ENCODE assay signal across 7 mouse cellular contexts in the genomic region with DNA sequence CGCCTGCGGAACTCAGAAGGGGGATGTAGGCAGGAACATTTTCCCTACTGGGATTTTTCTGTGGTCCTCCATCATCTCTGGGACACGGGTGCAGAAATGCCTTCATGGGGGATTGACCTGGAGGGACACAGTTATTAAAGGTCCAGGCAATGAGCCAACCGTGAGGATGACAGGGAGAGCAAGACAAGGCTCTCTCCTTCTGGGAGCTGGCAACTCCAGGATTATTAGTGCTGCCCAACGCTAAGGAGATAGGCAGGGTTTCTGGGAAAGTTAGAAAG. TPM values are rescaled to one million over a fixed set of nuclear protein-coding genes. Genes with fewer than 3 reads are reported as not detected.
A peak's percentile ranks its signal among the peaks of the same experiment; 100 is the strongest.
DNase-seq lines count a peak whose midpoint lies in the region; ATAC-seq and TF ChIP-seq lines count a peak whose summit lies in the region.

No protein-coding gene starts in this region.

- no peaks in the 10 kb centered on the region for H3K36me3 ChIP-seq in forebrain, embryonic 10.5 days (replicated peaks)
- H3K36me3 ChIP-seq in liver, embryonic 13.5 days: no peaks in the 10 kb centered on the region
- no peaks in the 10 kb centered on the region for H3K36me3 ChIP-seq in thymus, adult 2 months (ENCODE audit: control insufficient read depth, insufficient read depth, low read length)

- no peak for TF ChIP-seq CTCF in thymus, adult 2 months (IDR thresholded peaks at IDR 0.05; ENCODE audit: borderline replicate concordance, control insufficient read depth, extremely low read depth, insufficient read depth, low read length, poor library complexity)

- peaks cover 28% of the 10 kb centered on the region for H3K27me3 ChIP-seq in forebrain, embryonic 10.5 days (ENCODE audit: poor library complexity, severe bottlenecking)
- H3K27me3 ChIP-seq in liver, embryonic 13.5 days: peaks cover 87% of the 10 kb centered on the region
- peaks cover 20% of the 10 kb centered on the region; the same call in 1 of the 2 replicates for H3K27me3 ChIP-seq in thymus, adult 2 months (ENCODE audit: control insufficient read depth, insufficient read depth, low read length)

- peak overlapping the region; percentile 98 for H3K4me3 ChIP-seq in forebrain, embryonic 10.5 days
- H3K4me3 ChIP-seq in liver, embryonic 13.5 days (replicated peaks): peak overlapping the region; percentile 60
- no peak overlapping the region for H3K4me3 ChIP-seq in thymus, adult 2 months (ENCODE audit: control insufficient read depth, insufficient read depth, low read length)

- H3K4me2 ChIP-seq in liver, embryonic 13.5 days: peak overlapping the region; percentile 63

- peak overlapping the region; percentile 98 for H3K27ac ChIP-seq in forebrain, embryonic 10.5 days
- H3K27ac ChIP-seq in liver, embryonic 13.5 days: no peak overlapping the region
- no peak overlapping the region for H3K27ac ChIP-seq in thymus, adult 2 months (ENCODE audit: control insufficient read depth, insufficient read depth, low read length)

- DNase-seq in right cerebral cortex, adult 2 months (ENCODE audit: low spot score in 2 of 2): peak; percentile 16 to 18
- DNase-seq in right cerebral cortex, postnatal 10 days (ENCODE audit: low spot score in 2 of 2): no peak
- no peak for DNase-seq in forebrain, embryonic 10.5 days (ENCODE audit: extremely low spot score, low spot score)
- no peak for DNase-seq in liver, embryonic 13.5 days
- DNase-seq in thymus, adult 2 months: no peak

- TF ChIP-seq POLR2A in thymus, adult 2 months (IDR thresholded peaks at IDR 0.05; ENCODE audit: control insufficient read depth, extremely low read depth, insufficient read depth, low read length, poor library complexity): no peak

- no peak for ATAC-seq in liver, embryonic 13.5 days (ENCODE audit: low read depth)
- ATAC-seq in CD4-positive, CD25-positive, alpha-beta regulatory T cell, adult 4 months: no peak
- ATAC-seq in activated CD4-positive, CD25-positive, alpha-beta regulatory T cell, adult 4 months: no peak

- peaks cover 55% of the 10 kb centered on the region for H3K4me1 ChIP-seq in forebrain, embryonic 10.5 days
- H3K4me1 ChIP-seq in liver, embryonic 13.5 days (replicated peaks): peaks cover 19% of the 10 kb centered on the region
- H3K4me1 ChIP-seq in thymus, adult 2 months (replicated peaks; ENCODE audit: control insufficient read depth, insufficient read depth, low read length): peaks cover 7% of the 10 kb centered on the region

- no peaks in the 10 kb centered on the region for H3K9me3 ChIP-seq in forebrain, embryonic 10.5 days
- H3K9me3 ChIP-seq in liver, embryonic 13.5 days (replicated peaks): no peaks in the 10 kb centered on the region

- WGBS in forebrain, embryonic 10.5 days: 3% methylated on average over 5 of the region's 5 CpGs
- WGBS in liver, embryonic 13.5 days (ENCODE audit: insufficient replicate concordance): 12% methylated on average over 5 of the region's 5 CpGs
- WGBS in thymus, adult 2 months: 29% methylated on average over 5 of the region's 5 CpGs

- H3K9ac ChIP-seq in liver, embryonic 13.5 days: no peak overlapping the region

RNA-seq across cellular contexts. Expression of a gene that starts 1.0 kb away (rescaled TPM):
- polyA plus RNA-seq in forebrain, embryonic 10.5 days (2016; fragmentation: Nextera tagmentation; extraction: Ambion mirVana): 5.1 and 5.9 TPM in 2 replicates
- 0.44 and 0.58 TPM in 2 replicates for polyA plus RNA-seq in liver, embryonic 13.5 days (2015; fragmentation: Nextera tagmentation; extraction: Ambion mirVana)
- polyA plus RNA-seq in CD4-positive, CD25-positive, alpha-beta regulatory T cell, adult 4 months (2017; shearing (Covaris generic)): under 1 TPM in 1 of 2 experiments, not detected in 1; 0.13 TPM
- polyA plus RNA-seq in thymus, adult 2 months (2012; rRNA removed): 16.2 and 20.3 TPM in 2 replicates
- under 1 TPM in 1 of 2 experiments, not detected in 1; 0.13 TPM for polyA plus RNA-seq in activated CD4-positive, CD25-positive, alpha-beta regulatory T cell, adult 4 months (2017; shearing (Covaris generic))

RNA-seq across cellular contexts. Expression of a gene that starts 41.6 kb away (rescaled TPM):
- polyA plus RNA-seq in forebrain, embryonic 10.5 days (2016; fragmentation: Nextera tagmentation; extraction: Ambion mirVana): 40.8 and 42.8 TPM in 2 replicates
- 12.5 and 12.9 TPM in 2 replicates for polyA plus RNA-seq in liver, embryonic 13.5 days (2015; fragmentation: Nextera tagmentation; extraction: Ambion mirVana)
- 10 to 100 TPM; 12.0 to 39.6 TPM for polyA plus RNA-seq in CD4-positive, CD25-positive, alpha-beta regulatory T cell, adult 4 months (2017; shearing (Covaris generic))
- polyA plus RNA-seq in thymus, adult 2 months (2012; rRNA removed): 53.8 and 61.0 TPM in 2 replicates
- polyA plus RNA-seq in activated CD4-positive, CD25-positive, alpha-beta regulatory T cell, adult 4 months (2017; shearing (Covaris generic)): 10 to 100 TPM; 10.7 to 14.5 TPM

RNA-seq across cellular contexts. Expression of a gene that starts 59.3 kb away (rescaled TPM):
- 44.3 and 48.2 TPM in 2 replicates for polyA plus RNA-seq in forebrain, embryonic 10.5 days (2016; fragmentation: Nextera tagmentation; extraction: Ambion mirVana)
- polyA plus RNA-seq in liver, embryonic 13.5 days (2015; fragmentation: Nextera tagmentation; extraction: Ambion mirVana): 18.4 and 21.5 TPM in 2 replicates
- polyA plus RNA-seq in CD4-positive, CD25-positive, alpha-beta regulatory T cell, adult 4 months (2017; shearing (Covaris generic)): 10 to 100 TPM; 33.6 to 42.7 TPM
- 32.7 and 36.3 TPM in 2 replicates for polyA plus RNA-seq in thymus, adult 2 months (2012; rRNA removed)
- polyA plus RNA-seq in activated CD4-positive, CD25-positive, alpha-beta regulatory T cell, adult 4 months (2017; shearing (Covaris generic)): 10 to 100 TPM; 29.3 to 37.0 TPM

Comparison
In these comparisons a context has a peak if more than half of its experiments do, and no peak if none do; other contexts are left out.
1. DNase-seq: peak in right cerebral cortex, adult 2 months (2 of 2); none in right cerebral cortex, postnatal 10 days (0 of 2), forebrain, embryonic 10.5 days (single experiment), liver, embryonic 13.5 days (single experiment) and thymus, adult 2 months (single experiment).